Mouse (Mus musculus) common myeloid progenitor, adult 5-6 weeks (primary cell): Measurements from ENCODE around the gene Scoc. TPM values are rescaled to one million over a fixed set of nuclear protein-coding genes. Genes with fewer than 3 reads are reported as not detected.
"Not testable (repeated sequence)": the region's sequence is repeated elsewhere in the genome, so short reads cannot be mapped to it uniquely, and the experiment has no call there.

Experiments used
- ATAC-seq: replicated peaks from 2 replicates; pipeline ENCODE4 v1.8.0; 2016; ENCODE audit warnings: low read depth, mild to moderate bottlenecking, moderate TSS enrichment, inconsistent platforms; ENCODE audit not compliant: poor library complexity, severe bottlenecking
- total RNA-seq: library from RNA; stranded (forward); fragments of 200-1000, 187-1606 nt; gene quantifications from 2 replicates; pipeline ENCODE4 v1.2.3, GENCODE M21; 2017

Gene Scoc
- total RNA-seq: 52.8 and 70.0 TPM in 2 replicates

- no peak for ATAC-seq
Measured at GRCm38 (mm10) chr8:83458222-83458621, at the start of gene Scoc. TSS of gene Scoc (minus strand) at chr8:83458391.

GRCm38 (mm10) chr8:83459606-83460005 is 1.4 kb upstream of the Scoc start:
- ATAC-seq: no peak

GRCm38 (mm10) chr8:83457121-83457520 is 1.1 kb downstream of the Scoc start:
- no peak for ATAC-seq

- peak; percentile 88 for ATAC-seq
Measured at GRCm38 (mm10) chr8:83451056-83451455, 7.1 kb downstream of the Scoc start.

GRCm38 (mm10) chr8:83449960-83450359 is 8.2 kb downstream of the Scoc start:
- peak; percentile 47; the same call in 1 of the 2 replicates for ATAC-seq

- no peak for ATAC-seq
Measured at GRCm38 (mm10) chr8:83443052-83443400, 15.2 kb downstream of the Scoc start.

- peak; percentile 99 for ATAC-seq
Measured at GRCm38 (mm10) chr8:83442243-83443051, 15.7 kb downstream of the Scoc start.

- ATAC-seq: peak; percentile 4; the same call in 1 of the 2 replicates
Measured at GRCm38 (mm10) chr8:83441656-83442242, 16.4 kb downstream of the Scoc start.

GRCm38 (mm10) chr8:83437077-83437476 is 21.1 kb downstream of the Scoc start:
- peak; percentile 82 for ATAC-seq

- ATAC-seq: peak; percentile 96
Measured at GRCm38 (mm10) chr8:83429071-83429524, 29.1 kb downstream of the Scoc start.

- ATAC-seq: not testable (repeated sequence)
Measured at GRCm38 (mm10) chr8:83428621-83429020, 29.6 kb downstream of the Scoc start.

- ATAC-seq: no peak
Measured at GRCm38 (mm10) chr8:83426949-83427348, 31.2 kb downstream of the Scoc start.

- no peak for ATAC-seq
Measured at GRCm38 (mm10) chr8:83426104-83426759, 32.0 kb downstream of the Scoc start.

GRCm38 (mm10) chr8:83425202-83425601 is 33.0 kb downstream of the Scoc start:
- no peak for ATAC-seq

GRCm38 (mm10) chr8:83423032-83423825 is 35.0 kb downstream of the Scoc start:
- peak; percentile 84 for ATAC-seq

- ATAC-seq: no peak
Measured at GRCm38 (mm10) chr8:83421354-83421753, 36.8 kb downstream of the Scoc start.

- ATAC-seq: no peak
Measured at GRCm38 (mm10) chr8:83418805-83419516, 39.2 kb downstream of the Scoc start.

GRCm38 (mm10) chr8:83417970-83418369 is 40.2 kb downstream of the Scoc start:
- peak; percentile 73 for ATAC-seq

- ATAC-seq: no peak
Measured at GRCm38 (mm10) chr8:83416878-83417277, 41.3 kb downstream of the Scoc start.

GRCm38 (mm10) chr8:83408496-83408895 is 49.7 kb downstream of the Scoc start:
- ATAC-seq: no peak
